8 mouse cellular contexts compared by ENCODE assay signal in genomic region chr13:83524159-83524901, GRCm38 (mm10). TPM values are rescaled to one million over a fixed set of nuclear protein-coding genes. Genes with fewer than 3 reads are reported as not detected.
DNase-seq lines count a peak whose midpoint lies in the region; ATAC-seq lines count a peak whose summit lies in the region.

No protein-coding gene starts in this region.

- ATAC-seq in CD4-positive, CD25-positive, alpha-beta regulatory T cell, adult 4 months, result no peak
- ATAC-seq in embryonic facial prominence, embryonic 11.5 days (replicated peaks; ENCODE audit: insufficient number of reproducible peaks, low FRiP score, low TSS enrichment, low read depth), result peak; percentile 74
- peak; percentile 87 for ATAC-seq in midbrain, embryonic 16.5 days

- 0% methylated on average over 39 of the region's 43 CpGs for WGBS in embryonic facial prominence, embryonic 11.5 days
- 0% methylated on average over 43 of the region's 43 CpGs for WGBS in midbrain, embryonic 16.5 days

- no peaks in the 10 kb centered on the region for H3K9me3 ChIP-seq in embryonic facial prominence, embryonic 11.5 days (replicated peaks; ENCODE audit: control insufficient read depth, low read length)
- no peaks in the 10 kb centered on the region for H3K9me3 ChIP-seq in midbrain, embryonic 16.5 days (replicated peaks; ENCODE audit: control insufficient read depth, low read length, poor library complexity, severe bottlenecking)

- H3K4me2 ChIP-seq in embryonic facial prominence, embryonic 11.5 days (ENCODE audit: low read depth, low read length), result peak overlapping the region; percentile 72
- peak overlapping the region; percentile 79 for H3K4me2 ChIP-seq in midbrain, embryonic 16.5 days (ENCODE audit: low read length)

- no peaks in the 10 kb centered on the region for H3K27me3 ChIP-seq in embryonic facial prominence, embryonic 11.5 days (ENCODE audit: control insufficient read depth, insufficient read depth, low read length)
- no peaks in the 10 kb centered on the region; the same call in 1 of the 2 replicates for H3K27me3 ChIP-seq in midbrain, embryonic 16.5 days (ENCODE audit: control insufficient read depth, insufficient read depth, low read depth, low read length)

- peak overlapping the region; percentile 54 for H3K4me3 ChIP-seq in embryonic facial prominence, embryonic 11.5 days (ENCODE audit: low read depth, low read length)
- H3K4me3 ChIP-seq in midbrain, embryonic 16.5 days (ENCODE audit: low read depth, low read length), result peak overlapping the region; percentile 59

- 0 out of 2 replicates have a peak overlapping the region, but pooled peaks have one; percentile 35 for H3K27ac ChIP-seq in embryonic facial prominence, embryonic 11.5 days (replicated peaks; ENCODE audit: low read depth, low read length)
- peak overlapping the region; percentile 79 for H3K27ac ChIP-seq in midbrain, embryonic 16.5 days (ENCODE audit: low read length)

- DNase-seq in CD4-positive, CD25-positive, alpha-beta regulatory T cell, adult 2 months (ENCODE audit: low read depth, low spot score), result peak; percentile 21
- DNase-seq in embryonic facial prominence, embryonic 11.5 days (ENCODE audit: low spot score), result peak; percentile 85
- peak; percentile 83 for DNase-seq in heart, adult 8-10 months (ENCODE audit: low spot score)
- DNase-seq in kidney, adult 8-10 months, result peak; percentile 19 to 28
- DNase-seq in liver, result peak; percentile 73
- DNase-seq in spleen, postnatal 36 days (ENCODE audit: low spot score in 2 of 2), result peak; percentile 64 to 72

- H3K4me1 ChIP-seq in embryonic facial prominence, embryonic 11.5 days (ENCODE audit: control insufficient read depth, insufficient read depth, low read length), result no peaks in the 10 kb centered on the region
- 0 out of 2 replicates have a peak, but pooled peaks cover 3% of the 10 kb centered on the region for H3K4me1 ChIP-seq in midbrain, embryonic 16.5 days (ENCODE audit: control insufficient read depth, insufficient read depth, low read length)

- H3K9ac ChIP-seq in embryonic facial prominence, embryonic 11.5 days (replicated peaks; ENCODE audit: low read length), result peak overlapping the region; percentile 56
- peak overlapping the region; percentile 65 for H3K9ac ChIP-seq in midbrain, embryonic 16.5 days (ENCODE audit: low read depth, low read length)

- no peaks in the 10 kb centered on the region for H3K36me3 ChIP-seq in embryonic facial prominence, embryonic 11.5 days (replicated peaks; ENCODE audit: control insufficient read depth, insufficient read depth, low read depth, low read length)
- no peaks in the 10 kb centered on the region for H3K36me3 ChIP-seq in midbrain, embryonic 16.5 days (ENCODE audit: control insufficient read depth, insufficient read depth, low read length)

RNA-seq across cellular contexts. Expression of gene Mef2c, which starts 20.5 kb away (rescaled TPM):
- 10 to 100 TPM in 1 of 2 experiments, 1 to 10 TPM in 1; 1.2 to 14.7 TPM for polyA plus RNA-seq in CD4-positive, CD25-positive, alpha-beta regulatory T cell, adult 4 months (2017; shearing (Covaris generic))
- 29.8 and 35.0 TPM in 2 replicates for polyA plus RNA-seq in embryonic facial prominence, embryonic 11.5 days (2014; fragmentation: Nextera tagmentation; extraction: Ambion mirVana)
- total RNA-seq in heart, adult 8-10 months (2022), result 10 to 100 TPM; 55.8 to 86.8 (median 66.9) TPM
- polyA plus RNA-seq in midbrain, embryonic 16.5 days (2015; fragmentation: Nextera tagmentation; extraction: Ambion mirVana), result 35.9 and 41.3 TPM in 2 replicates

Comparison
In these comparisons a context has a peak if more than half of its experiments do, and no peak if none do; other contexts are left out.
1. DNase-seq: peak in every context shown above with its lines; median percentile 85 in embryonic facial prominence, embryonic 11.5 days; 83 in heart, adult 8-10 months; 73 in liver; 68 in spleen, postnatal 36 days; 24 in kidney, adult 8-10 months; 21 in CD4-positive, CD25-positive, alpha-beta regulatory T cell, adult 2 months.